Mouse (Mus musculus) effector memory CD4-positive, alpha-beta T cell, adult 7 months (primary cell): Measurements from ENCODE around the gene Cdc5l. TPM values are rescaled to one million over a fixed set of nuclear protein-coding genes. Genes with fewer than 3 reads are reported as not detected.

Source experiments
- polyA plus RNA-seq: library from polyadenylated mRNA; unstranded; fragments of 100-300 nt; shearing (Covaris generic); gene quantifications from one replicate; pipeline ENCODE4 v1.2.1, GENCODE M21; 2017

The Cdc5l gene
- polyA plus RNA-seq = 72.2 TPM

GRCm38 (mm10) chr17:45433419-45434261, at the start of gene Cdc5l:
Gene Cdc5l (minus strand): TSS chr17:45433737.

GRCm38 (mm10) chr17:45474669-45475465, 41.3 kb upstream of the Cdc5l start, which contains the start of gene Spats1:
Gene Spats1 (minus strand): TSS chr17:45475415.

Other genes starting within 250 kb of the Cdc5l start
- 0.63 TPM for gene Spats1, start 41.7 kb upstream of the Cdc5l start, polyA plus RNA-seq
- gene Aars2, start 73.1 kb upstream of the Cdc5l start, polyA plus RNA-seq = 10.4 TPM
- gene Tcte1, start 89.7 kb upstream of the Cdc5l start, polyA plus RNA-seq = not detected
- 0.23 TPM for gene Tmem151b, start 115.9 kb upstream of the Cdc5l start, polyA plus RNA-seq
- 166 TPM for gene Nfkbie, start 122.0 kb upstream of the Cdc5l start, polyA plus RNA-seq
- 55.5 TPM for gene Slc35b2, start 130.1 kb upstream of the Cdc5l start, polyA plus RNA-seq
- 1,673 TPM for gene Hsp90ab1, start 139.5 kb upstream of the Cdc5l start, polyA plus RNA-seq
- gene Slc29a1, start 165.9 kb upstream of the Cdc5l start, polyA plus RNA-seq = 43.1 TPM
- gene Mymx, start 168.4 kb upstream of the Cdc5l start, polyA plus RNA-seq = not detected
- 0.80 TPM for gene Capn11, start 225.6 kb upstream of the Cdc5l start, polyA plus RNA-seq